Mouse (Mus musculus): ENCODE measurements around the gene Gal3st2.
"Not testable (repeated sequence)": the region's sequence is repeated elsewhere in the genome, so short reads cannot be mapped to it uniquely, and the experiment has no call there.

The Gal3st2 gene

DNA sequence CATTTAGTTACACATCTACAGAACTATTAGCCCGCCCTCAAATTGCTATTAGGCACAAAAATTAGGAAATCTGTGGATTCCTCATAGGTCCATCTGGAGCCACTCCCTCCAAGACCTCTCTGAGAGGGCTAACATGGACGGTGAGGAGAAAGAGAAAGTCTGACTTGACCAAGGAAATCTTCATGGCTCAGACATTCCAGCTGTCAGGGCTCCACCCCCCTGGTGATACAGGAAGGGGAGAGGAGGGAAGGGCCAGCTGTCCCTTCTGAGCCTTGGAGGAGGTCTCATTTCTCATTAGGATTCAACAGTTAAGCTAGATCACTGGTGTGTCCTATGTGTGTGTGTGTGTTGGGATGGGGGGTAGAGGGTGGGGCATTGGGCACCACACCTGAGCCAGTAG, at the start of gene Gal3st2:
Gene Gal3st2 (plus strand): TSS at position 259 of the 400 bp plus-strand sequence.
- not testable (repeated sequence) for DNase-seq (ENCODE audit: low read depth, low spot score)

DNA sequence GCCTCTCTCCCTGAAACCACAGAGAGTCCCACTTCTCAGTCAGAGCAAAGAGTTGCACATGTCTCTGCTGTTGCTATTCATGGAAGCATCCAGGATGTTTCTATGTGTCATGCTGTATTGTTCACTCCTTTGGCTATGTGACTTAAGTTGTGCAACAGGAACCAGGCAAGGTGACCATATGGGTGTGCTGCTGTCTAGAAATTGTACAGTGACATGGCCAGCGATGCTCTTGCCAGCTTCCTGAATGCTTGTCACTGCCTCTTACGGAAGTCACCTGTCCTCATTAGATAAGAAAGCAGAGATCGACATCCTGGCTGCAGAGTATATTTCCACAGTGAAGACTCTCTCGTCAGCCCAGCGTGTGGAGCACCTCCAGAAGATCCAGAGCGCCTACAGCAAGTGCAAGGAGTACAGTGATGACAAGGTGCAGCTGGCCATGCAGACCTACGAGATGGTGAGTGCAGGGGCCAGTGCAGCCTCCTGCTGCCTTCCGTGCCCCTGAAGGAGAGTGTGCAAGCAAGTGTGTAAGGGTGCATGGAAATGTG, 49.5 kb upstream of the Gal3st2 start:
- DNase-seq (ENCODE audit: low read depth, low spot score) = no peak

DNA sequence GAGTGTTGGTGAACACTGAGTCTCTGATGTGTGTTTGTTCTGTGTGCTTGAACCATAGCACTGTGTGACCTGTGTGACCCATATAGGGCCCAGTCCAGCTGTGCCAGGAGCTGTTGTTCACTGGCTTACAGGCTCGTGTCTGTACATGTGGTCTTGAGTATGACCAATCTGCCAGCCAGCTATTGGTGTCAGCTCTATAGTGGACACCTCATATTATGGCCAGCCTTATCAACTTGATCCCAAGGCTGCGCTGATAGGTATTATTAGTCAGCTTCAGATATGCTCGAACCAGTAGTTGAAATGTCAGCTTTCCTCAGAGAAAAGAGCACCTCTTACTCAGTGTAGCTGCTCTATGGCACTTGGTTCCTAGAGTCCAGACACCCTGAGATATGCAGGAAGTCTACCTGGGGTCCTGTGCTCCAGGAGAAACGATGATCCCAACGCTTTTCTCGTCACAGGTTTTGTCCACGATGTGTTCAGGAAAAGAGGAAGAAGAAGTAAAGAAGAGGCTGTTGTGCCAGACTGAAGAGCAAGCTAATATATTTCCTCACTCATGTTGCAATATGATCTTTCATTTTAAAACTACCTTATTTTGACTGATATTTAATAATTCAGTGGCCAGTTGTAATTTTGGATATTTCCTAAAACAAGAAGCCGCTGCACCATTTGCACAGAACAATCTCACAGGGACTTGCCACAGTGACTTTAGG, 43.1 kb upstream of the Gal3st2 start:
- no peak for DNase-seq (ENCODE audit: low read depth, low spot score)

DNA sequence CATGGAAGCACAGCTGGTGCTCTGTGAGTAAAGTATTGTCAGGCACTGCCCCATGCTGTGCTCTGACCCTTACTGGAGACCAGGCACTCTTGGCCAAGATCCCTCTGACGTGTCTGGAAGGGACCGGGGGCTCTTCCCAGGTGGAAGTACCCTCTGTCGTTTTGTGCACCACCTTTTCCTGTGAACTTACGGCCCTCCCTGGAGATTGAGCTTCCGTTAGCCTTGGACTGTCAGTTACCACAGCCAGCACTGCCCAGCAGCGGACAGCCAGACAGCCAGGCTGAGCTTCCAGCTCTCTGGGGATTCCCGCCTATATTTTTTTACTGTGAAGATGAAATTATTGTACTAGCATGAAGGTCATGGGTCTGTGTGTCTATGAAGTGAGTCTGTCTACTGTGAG, 42.4 kb upstream of the Gal3st2 start:
- DNase-seq (ENCODE audit: low read depth, low spot score) = no peak

DNA sequence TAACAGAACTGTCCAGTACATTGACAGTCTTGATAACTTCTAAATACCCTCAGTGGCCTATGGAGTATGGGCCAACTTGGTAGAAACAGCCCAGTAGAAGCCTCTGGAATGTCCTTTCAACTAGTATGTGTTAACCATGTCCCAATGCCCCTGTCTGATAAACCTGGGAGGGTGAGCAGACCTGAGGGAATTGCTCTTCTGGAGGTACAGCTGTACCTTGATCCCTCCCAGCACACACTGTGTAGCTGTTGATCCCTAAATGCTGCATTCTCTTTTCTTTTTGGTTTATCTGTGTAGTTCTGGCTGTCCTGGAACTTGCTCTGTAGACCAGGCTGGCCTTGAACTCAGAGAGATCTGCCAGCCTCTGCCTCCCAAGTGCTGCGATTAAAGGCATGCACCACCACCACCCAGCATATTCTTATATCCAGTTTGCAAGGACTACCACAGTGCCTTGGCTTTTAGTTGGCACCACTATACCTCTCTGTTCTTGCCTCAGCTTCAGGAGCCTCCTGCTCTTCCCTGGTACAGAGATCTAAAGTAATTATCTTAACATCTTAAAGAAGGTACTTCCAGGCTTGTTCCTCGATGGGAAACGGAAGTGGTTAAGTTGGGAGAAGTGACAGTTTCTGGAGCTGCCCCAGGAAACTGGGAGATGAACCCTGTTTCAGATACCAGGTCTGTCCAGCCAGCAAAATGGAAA, 37.2 kb upstream of the Gal3st2 start:
- DNase-seq (ENCODE audit: low read depth, low spot score) = no peak

DNA sequence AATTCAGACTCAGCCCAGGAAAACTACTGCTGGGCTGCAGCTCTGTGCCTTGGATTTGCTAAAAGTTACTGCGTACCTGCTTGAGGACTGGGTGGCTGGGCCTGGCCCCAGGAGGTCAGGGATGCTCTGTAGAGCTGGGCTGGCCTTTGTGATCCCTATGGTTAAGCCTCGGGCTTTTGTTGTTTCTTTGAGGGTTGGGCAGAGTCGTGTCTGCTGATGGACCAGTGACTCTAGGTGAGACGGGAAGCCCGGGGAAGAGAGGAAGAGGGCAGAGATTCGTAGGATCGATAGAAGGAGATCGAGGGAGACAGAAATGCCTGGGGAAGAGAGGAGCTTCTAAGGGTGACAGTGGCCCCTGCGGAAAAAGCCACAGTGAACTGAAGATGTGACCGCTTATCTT, 36.5 kb upstream of the Gal3st2 start, which contains the start of gene D2hgdh:
Gene D2hgdh (plus strand): TSS at position 301 of the 400 bp plus-strand sequence.
- no peak for DNase-seq (ENCODE audit: low read depth, low spot score)

DNA sequence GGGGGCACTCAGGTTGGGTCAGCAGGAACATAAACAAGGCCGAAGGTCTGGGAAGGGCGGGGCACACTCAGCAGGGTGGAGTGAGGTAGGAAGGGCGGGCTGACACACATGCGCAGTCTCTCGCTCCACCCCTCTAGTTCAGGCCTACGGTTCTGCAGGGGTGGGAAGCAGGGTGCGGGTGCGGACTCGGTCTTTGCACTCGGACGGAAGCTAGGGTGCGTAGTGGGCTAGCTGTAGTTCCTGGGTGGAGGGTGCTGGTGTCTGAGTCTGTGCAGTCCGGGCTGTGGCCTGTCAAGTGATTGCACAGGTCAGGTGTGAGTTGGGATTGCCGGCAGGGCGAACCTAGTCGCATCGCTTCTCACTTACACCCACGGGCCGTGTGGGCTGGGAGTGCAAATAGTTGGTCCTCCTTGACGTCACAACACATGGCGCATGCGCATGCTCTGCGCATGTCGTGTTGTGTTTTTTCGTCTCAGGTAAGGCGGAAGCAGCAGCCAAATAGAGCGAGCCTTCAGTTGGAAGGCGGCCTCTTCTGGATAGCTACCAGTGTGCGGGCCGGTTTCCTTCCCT, 35.9 kb upstream of the Gal3st2 start:
- DNase-seq (ENCODE audit: low read depth, low spot score) = peak; percentile 95

DNA sequence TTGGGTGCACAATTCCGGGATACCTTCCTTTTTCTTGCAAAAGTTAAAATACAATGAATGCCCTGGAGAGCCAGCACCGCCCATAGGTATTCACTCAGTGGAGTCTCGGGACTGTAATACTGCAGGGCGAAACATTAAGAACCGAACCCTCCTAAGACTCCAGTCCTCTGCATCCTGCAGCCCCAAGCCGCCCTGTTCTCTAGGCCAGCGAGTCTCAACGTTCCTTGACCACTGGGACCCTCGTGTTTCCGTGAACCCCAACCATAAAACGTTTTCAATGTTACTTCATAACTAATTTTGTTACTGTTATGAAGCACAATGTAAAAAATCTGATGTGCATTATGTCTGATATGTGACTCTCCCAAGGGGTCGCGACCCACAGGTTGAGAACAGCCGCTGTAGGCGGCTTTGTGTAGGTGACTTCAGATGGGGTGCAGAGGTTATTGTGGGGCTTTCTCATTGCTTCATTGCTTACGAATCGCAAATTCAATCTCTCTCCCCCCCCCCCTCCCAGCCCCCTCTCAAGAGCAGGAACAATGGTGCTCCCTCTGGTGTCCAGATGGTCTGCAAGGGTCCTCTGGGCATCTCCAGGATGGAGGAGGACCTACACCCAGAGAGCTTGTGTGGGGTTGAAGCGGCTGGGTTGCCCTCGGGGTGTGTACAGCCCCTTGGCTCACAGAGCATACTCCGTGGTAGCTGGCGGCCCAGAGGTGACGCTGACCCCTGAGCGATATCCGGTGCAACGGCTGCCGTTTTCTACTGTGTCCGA, 35.2 kb upstream of the Gal3st2 start:
- DNase-seq (ENCODE audit: low read depth, low spot score) = no peak

DNA sequence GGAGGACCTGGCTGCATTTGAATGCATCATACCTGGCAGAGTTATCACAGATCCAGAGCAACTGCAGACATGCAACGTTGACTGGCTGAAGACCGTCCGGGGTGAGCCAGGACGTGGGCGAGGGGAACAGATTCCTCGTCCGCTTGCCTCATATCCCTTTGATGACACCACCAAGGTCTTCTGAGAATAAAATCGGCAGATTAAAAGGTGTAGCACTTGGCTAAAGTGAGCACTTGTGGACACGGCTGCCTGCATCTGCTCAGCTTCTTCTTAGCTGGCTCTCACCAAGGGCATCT, 34.6 kb upstream of the Gal3st2 start:
- DNase-seq (ENCODE audit: low read depth, low spot score) = no peak

DNA sequence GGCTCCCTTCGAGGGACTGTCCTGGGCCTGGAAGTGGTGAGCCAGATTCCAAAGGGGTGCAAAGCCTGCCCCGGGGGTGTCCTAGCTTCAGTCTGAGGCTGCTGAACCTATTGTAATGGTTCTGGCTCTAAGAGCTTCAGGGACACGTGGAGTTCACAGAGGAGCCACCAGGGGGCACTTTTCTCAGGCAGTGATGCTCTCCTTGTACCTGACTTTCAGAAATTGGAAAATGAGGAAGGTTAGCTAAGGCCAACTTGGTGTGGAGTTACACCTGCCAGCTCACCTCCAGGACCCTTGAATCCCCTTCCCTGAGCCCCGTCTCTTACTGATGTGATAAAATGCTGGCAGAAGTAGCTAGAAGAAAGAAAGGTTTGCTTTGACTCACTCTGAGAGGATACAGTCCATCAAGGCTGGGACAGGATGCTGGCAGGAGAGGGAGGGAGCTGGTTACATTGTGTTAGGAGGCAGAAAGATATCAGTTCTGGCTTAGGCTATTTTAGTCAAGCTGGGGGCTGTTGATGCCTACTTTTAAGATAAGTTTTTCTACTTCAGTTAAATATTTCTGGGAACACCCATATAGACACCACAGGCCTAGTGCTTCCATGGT, 28.2 kb upstream of the Gal3st2 start:
- DNase-seq (ENCODE audit: low read depth, low spot score) = not testable (repeated sequence)

DNA sequence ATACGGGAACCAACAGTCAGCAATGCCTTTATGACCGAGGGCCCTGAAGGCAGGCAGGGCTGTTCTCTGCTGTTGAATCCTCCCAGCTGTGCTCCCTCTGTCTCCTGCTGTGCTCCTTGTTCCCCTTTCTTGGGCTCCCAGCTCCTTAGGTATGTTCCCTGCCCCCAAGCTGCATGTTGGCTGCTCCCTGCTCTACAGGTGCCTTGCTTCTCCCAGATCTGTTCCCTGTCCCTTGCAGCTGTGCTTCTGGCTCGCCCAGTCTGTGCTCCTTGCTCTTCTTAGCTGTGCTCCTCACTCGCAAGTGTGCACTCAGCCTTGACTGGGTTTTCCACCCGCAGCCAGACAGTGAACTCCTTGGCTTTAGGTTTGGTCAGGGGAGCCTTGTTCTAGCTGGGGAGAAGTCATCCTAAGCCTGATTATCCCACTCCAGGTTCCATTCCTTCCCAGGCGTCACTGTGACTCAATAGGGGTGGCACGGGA, 26.4 kb upstream of the Gal3st2 start:
- no peak for DNase-seq (ENCODE audit: low read depth, low spot score)

DNA sequence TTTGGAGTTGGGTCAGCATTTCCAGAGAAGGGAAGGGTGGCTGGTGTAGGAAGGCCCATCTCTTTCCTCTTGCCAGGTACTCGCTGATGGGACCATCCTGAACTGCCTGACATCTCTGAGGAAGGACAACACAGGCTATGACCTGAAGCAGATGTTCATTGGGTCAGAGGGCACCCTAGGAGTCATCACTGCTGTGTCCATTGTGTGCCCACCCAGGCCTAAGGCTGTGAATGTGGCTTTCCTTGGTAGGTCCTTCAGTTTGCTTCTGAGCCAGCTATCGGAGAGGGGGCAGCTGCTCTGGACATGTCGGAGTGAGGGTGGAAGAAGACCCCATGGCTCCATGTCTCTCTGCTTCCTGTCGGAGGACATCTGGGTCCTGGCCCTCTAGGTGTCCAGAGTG, 25.9 kb upstream of the Gal3st2 start:
- DNase-seq (ENCODE audit: low read depth, low spot score) = no peak

DNA sequence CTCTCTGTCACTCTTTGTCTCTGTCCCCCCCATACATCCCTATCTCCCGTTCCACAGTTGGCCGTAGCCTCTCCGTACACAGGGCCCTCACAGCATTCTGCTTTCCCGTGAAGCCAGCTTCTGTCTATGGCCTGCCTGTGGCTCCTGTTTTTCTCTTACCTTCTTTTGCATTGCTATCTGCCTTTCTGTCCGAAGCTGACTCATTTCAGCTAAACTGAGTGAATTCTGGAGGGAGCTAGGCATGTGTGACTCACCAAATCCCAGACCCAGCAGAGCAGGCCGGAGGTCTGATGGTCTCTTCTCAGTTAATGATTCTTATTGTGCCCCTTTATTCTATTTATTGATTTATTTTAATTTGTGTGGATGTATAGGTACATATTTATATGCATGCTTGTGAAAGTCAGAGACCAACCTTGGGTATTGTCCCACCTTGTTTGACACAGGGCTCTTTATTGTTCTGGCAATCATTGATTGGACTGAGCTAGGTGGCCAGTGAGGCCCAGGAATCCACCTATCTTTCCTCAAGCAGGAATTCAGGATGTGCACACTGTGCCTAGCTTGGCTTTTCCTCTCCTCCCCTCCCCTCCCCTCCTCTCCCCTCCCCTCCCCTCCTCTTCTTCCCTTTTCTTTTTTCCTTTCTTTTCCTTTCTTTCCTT, 25.1 kb upstream of the Gal3st2 start:
- DNase-seq (ENCODE audit: low read depth, low spot score) = no peak

DNA sequence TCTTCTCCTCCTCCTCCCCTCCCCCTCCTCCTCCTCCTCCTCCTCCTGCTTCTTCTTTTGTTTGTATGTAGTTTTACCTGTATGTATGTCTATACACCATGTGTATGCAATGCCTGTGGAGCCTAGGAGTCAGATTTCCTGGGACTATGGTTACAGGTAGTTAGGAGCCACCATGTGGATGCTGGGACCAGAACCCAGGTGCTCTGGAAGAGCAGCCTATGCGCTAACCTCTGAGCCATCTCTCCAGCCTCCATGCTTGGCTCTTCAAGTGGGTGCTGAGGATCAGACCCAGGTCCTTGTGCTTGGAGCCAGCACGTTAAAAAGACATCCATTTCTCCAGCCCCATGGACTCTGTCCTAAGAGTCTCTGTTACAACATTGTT, 24.6 kb upstream of the Gal3st2 start:
- no peak for DNase-seq (ENCODE audit: low read depth, low spot score)

DNA sequence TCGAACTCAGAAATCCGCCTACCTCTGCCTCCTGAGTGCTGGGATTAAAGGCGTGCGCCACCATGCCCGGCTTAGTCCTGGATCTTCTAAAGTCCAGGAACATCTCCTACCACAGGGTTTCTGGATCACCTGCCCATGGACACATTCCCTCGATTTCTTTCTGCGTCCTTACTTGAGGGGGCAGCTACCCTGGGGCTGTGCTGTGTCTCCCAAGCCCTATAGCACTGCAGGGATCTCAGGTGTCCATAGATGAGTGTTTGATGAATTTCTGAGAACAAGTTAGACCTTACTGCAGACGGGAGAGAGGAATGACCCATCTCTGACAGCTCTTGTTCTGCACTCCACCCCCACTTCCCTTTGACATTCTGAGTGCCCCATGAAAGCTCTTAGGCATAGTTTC, 23.8 kb upstream of the Gal3st2 start:
- no peak for DNase-seq (ENCODE audit: low read depth, low spot score)

DNA sequence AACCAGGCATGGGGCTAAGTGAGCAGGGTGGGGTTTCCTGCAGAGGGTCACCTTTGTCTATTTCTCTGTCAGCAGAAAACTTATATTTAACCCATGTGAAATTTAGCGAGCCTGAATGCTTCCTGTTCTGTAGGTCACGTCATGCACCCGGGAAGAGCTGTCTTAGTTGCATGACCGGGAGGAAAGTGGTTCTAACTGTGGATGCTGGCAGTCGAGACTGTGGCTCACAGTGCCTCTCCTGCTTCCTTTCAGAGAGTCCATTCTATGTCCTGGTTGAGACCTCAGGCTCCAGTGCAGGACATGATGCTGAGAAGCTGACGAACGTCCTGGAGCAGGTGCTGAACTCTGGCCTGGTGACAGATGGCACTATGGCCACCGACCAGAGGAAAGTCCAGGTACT, 22.5 kb upstream of the Gal3st2 start:
- DNase-seq (ENCODE audit: low read depth, low spot score) = not testable (repeated sequence)

DNA sequence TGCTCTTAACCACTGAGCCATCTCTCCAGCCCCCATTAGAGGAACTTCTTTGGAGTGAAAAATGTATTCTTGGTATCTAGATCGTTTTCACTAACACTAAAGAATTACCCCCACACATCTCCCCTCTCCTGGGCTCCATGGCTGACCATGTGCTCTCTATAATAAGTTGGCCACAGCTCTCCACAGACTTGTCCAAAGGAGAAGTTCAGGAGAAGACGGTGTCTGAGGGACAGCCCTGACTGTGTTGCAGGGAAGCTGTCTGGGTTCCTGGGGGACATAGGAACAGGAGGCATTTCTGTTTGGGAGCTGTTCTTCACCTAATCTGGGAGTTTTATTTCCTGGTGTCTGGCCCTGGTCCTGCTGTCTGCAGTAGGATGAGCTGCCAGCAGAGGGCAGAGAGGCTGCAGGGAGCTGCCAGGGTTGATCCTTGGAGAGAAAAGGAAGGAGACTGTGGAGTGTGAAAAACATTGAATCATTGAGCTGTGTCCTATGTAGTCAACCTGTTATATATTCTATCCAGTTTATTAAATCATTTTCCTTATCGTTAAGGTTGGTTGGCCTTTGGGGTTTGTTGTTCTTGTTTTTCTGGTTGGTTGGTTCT, 15.2 kb upstream of the Gal3st2 start:
- not testable (repeated sequence) for DNase-seq (ENCODE audit: low read depth, low spot score)

DNA sequence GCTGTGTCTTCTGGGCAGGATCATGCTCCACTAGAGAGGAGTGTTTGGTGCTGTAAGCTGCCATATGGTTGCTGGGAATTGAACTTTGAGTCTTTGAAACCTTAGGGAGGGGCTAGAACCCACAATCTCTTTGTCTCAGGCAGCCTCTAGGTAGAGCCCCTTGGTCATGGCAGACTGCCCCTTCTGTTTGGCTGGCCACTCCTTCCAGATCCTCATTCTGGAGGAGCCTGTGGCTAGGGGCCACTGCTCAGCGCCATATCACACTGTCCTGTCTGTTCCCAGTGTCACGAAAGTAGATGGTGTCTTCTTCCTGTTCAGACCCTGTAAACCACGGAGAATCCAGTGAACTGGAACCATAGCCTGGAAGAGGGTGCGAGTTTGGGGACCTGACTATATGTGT, 5.3 kb upstream of the Gal3st2 start:
- DNase-seq (ENCODE audit: low read depth, low spot score) = not testable (repeated sequence)

DNA sequence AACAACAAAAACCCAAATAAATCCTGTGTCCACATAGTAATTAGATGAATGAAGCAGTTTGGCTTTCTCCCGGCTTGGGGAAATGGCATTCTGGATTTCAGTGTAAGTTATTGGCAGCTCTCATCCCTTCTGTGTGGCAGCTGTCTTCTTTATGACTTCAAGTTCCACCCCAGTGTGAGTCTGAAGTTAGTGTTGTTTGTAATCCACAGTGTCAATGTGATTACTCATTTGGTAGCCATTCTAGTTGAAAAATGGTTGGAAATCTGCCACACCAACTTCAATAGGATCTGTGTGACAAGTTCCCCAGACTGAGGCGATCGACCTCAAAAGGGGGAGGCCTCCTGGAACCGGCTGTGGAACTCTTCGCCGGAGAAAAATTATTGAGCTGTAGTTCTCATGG, 3.7 kb upstream of the Gal3st2 start:
- DNase-seq (ENCODE audit: low read depth, low spot score) = peak; percentile 10

DNA sequence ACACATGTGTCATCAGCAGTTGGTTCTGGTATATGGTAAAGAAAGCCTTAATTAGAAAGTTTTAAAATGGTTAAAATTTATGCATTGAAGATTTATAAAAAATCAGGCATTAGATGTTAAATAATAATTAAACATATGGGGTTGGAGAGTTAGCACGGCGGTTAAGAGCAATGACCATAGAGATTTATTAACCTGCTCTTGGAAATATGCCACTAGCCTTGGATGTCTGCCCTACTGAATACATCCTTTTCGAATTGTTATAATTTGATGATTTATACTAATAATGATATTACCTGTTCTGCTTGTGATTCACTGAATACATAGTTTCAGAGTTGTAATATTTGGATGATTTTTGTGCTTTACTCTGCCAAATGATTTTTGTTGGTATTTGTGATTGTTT, 3.1 kb upstream of the Gal3st2 start:
- DNase-seq (ENCODE audit: low read depth, low spot score) = no peak

DNA sequence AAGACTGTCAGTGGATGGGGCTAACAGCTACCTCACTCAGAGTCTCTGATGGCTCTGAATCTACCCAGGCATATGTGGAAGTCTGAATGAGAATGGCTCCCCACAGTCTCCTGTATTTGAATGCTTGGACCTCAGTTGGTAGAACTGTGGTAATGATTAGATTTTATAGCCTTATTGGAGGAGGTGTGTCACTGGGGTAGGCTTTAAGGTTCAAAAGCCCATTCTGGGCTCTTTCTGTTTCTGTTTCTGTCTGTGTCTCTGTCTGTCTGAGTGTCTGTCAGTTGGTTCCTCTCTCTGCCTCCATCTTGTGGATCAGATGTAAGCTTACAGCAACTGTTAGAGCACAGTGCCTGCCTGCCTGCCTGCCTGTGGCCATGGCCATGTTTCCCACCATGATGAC, 1.5 kb upstream of the Gal3st2 start:
- no peak for DNase-seq (ENCODE audit: low read depth, low spot score)

Measured in brain, embryonic 18.5 days (tissue).